Mouse (Mus musculus) forebrain, postnatal 0 days (tissue): ENCODE results near the gene Pld1. TPM values are rescaled to one million over a fixed set of nuclear protein-coding genes. Genes with fewer than 3 reads are reported as not detected.
A peak's percentile ranks its signal among the peaks of the same experiment; 100 is the strongest.

Source experiments
- ATAC-seq: fragments of 200-750 bp; cut with Nextera tagmentation; 2 replicates; pipeline ENCODE4 v1.8.0; 2017; ENCODE audit warnings: mild to moderate bottlenecking, moderate library complexity
- DNase-seq: peaks from one replicate; pipeline ENCODE4 v3.0.0-alpha.2; 2015
- H3K27ac ChIP-seq: fragments of 300-500 bp; sonication (generic); 2 replicates; pipeline ENCODE4 v1.5.1; 2014; ENCODE audit warnings: low read depth, mild to moderate bottlenecking, antibody characterized with exemption, low read length, moderate library complexity, mixed read lengths
- H3K27me3 ChIP-seq: fragments of 300-500 bp; sonication (generic); 2 replicates; pipeline ENCODE4 v1.6.1; 2014; ENCODE audit warnings: mild to moderate bottlenecking, low read length, mixed read lengths; ENCODE audit not compliant: insufficient read depth
- H3K36me3 ChIP-seq: fragments of 300-500 bp; sonication (generic); 2 replicates; pipeline ENCODE4 v1.6.1; 2014; ENCODE audit warnings: mild to moderate bottlenecking, moderate library complexity; ENCODE audit not compliant: insufficient read depth
- H3K4me1 ChIP-seq: fragments of 300-500 bp; sonication (generic); 2 replicates; pipeline ENCODE4 v1.6.1; 2014; ENCODE audit warnings: antibody characterized with exemption; ENCODE audit not compliant: insufficient read depth
- H3K4me2 ChIP-seq: fragments of 300-500 bp; sonication (generic); 2 replicates; pipeline ENCODE4 v1.6.1; 2014; ENCODE audit warnings: low read depth, mild to moderate bottlenecking, moderate library complexity
- H3K4me3 ChIP-seq: fragments of 300-500 bp; sonication (generic); 2 replicates; pipeline ENCODE4 v1.5.1; 2014; ENCODE audit warnings: low read depth, low read length, mixed read lengths
- H3K9ac ChIP-seq: fragments of 300-500 bp; sonication (generic); 2 replicates; pipeline ENCODE4 v1.6.1; 2014; ENCODE audit warnings: mild to moderate bottlenecking
- H3K9me3 ChIP-seq: fragments of 300-500 bp; sonication (generic); 2 replicates; pipeline ENCODE4 v1.6.1; 2016; ENCODE audit warnings: low read length
- CTCF ChIP-seq: sonication (generic); IDR thresholded peaks from 2 replicates; pipeline ENCODE4 v1.5.1; 2016; ENCODE audit warnings: antibody characterized with exemption, control low read depth, low read depth
- WGBS: fragments of 180-500 bp; shearing (Covaris S2); extraction: QIAGEN DNeasy Blood & Tissue Kit; methylation state at CpG from one replicate; pipeline ENCODE4 v1.1.7; 2014; 5-methylcytosine and 5-hydroxymethylcytosine counted together
- polyA plus RNA-seq: library from polyadenylated mRNA; unstranded; fragments of >200 nt; fragmentation: Nextera tagmentation; extraction: Ambion mirVana; gene quantifications from 2 replicates; pipeline ENCODE4 v1.2.1, GENCODE M21; 2015
- total RNA-seq: library from RNA; depleted of rRNA; stranded (reverse); fragments of >200 nt; gene quantifications from 2 replicates; pipeline ENCODE4 v1.2.3, GENCODE M21; 2014

The Pld1 gene
- total and polyA plus RNA-seq, 2 experiments from 2014 or later: 3.5 to 13.5 TPM

- no peak overlapping the region for H3K9ac ChIP-seq
- H3K4me3 ChIP-seq: no peak overlapping the region
- 96% methylated on average over 9 of the region's 9 CpGs for WGBS
- no peaks in the 10 kb centered on the region for H3K4me1 ChIP-seq
- H3K27me3 ChIP-seq: no peaks in the 10 kb centered on the region
- no peak for TF ChIP-seq CTCF
- no peaks in the 10 kb centered on the region for H3K36me3 ChIP-seq
- no peak for ATAC-seq
- no peak for DNase-seq
- H3K4me2 ChIP-seq: no peak overlapping the region
- no peak overlapping the region for H3K27ac ChIP-seq
- no peaks in the 10 kb centered on the region for H3K9me3 ChIP-seq
Measured at GRCm38 (mm10) chr3:28095451-28095850, 157.0 kb downstream of the Pld1 start.

GRCm38 (mm10) chr3:28099175-28099574 is 160.7 kb downstream of the Pld1 start:
- ATAC-seq: no peak
- WGBS: 88% methylated on average over 9 of the region's 9 CpGs

GRCm38 (mm10) chr3:28104992-28105391 is 166.5 kb downstream of the Pld1 start:
- Histone ChIP-seq H3K36me3 (no peaks in the 10 kb centered on the region), H3K9ac (no peak overlapping the region), H3K27me3 (no peaks in the 10 kb centered on the region), H3K9me3 (no peaks in the 10 kb centered on the region), H3K27ac (no peak overlapping the region), H3K4me2 (no peak overlapping the region), H3K4me1 (no peaks in the 10 kb centered on the region), H3K4me3 (no peak overlapping the region)
- DNase-seq (no peak), ATAC-seq (no peak)
- WGBS: 94% methylated on average over 1 of the region's 1 CpGs
- no peak for TF ChIP-seq CTCF

More at GRCm38 (mm10) chr3:28099175-28099574, 160.7 kb downstream of the Pld1 start:
- no peaks in the 10 kb centered on the region for H3K27me3 ChIP-seq
- no peak overlapping the region for H3K4me3 ChIP-seq
- TF ChIP-seq CTCF: no peak
- H3K4me2 ChIP-seq: no peak overlapping the region
- H3K9me3 ChIP-seq: no peaks in the 10 kb centered on the region
- H3K9ac ChIP-seq: no peak overlapping the region
- no peaks in the 10 kb centered on the region for H3K36me3 ChIP-seq
- H3K4me1 ChIP-seq: no peaks in the 10 kb centered on the region
- H3K27ac ChIP-seq: no peak overlapping the region
- no peak for DNase-seq

GRCm38 (mm10) chr3:28107446-28108004 is 169.0 kb downstream of the Pld1 start:
- DNase-seq (peak; percentile 84), ATAC-seq (peak; percentile 90)
- Histone ChIP-seq H3K4me1 (no peaks in the 10 kb centered on the region), H3K4me2 (no peak overlapping the region), H3K36me3 (no peaks in the 10 kb centered on the region), H3K27ac (no peak overlapping the region), H3K9me3 (no peaks in the 10 kb centered on the region), H3K27me3 (no peaks in the 10 kb centered on the region), H3K4me3 (no peak overlapping the region), H3K9ac (no peak overlapping the region)
- WGBS: 49% methylated on average over 6 of the region's 6 CpGs
- TF ChIP-seq CTCF: peak; percentile 95

GRCm38 (mm10) chr3:28111516-28111915 is 173.0 kb downstream of the Pld1 start:
- no peaks in the 10 kb centered on the region for H3K27me3 ChIP-seq
- no peak for TF ChIP-seq CTCF
- no peak overlapping the region for H3K27ac ChIP-seq
- no peak for ATAC-seq
- H3K9me3 ChIP-seq: no peaks in the 10 kb centered on the region
- WGBS: 72% methylated on average over 5 of the region's 5 CpGs
- no peaks in the 10 kb centered on the region for H3K4me1 ChIP-seq
- H3K36me3 ChIP-seq: no peaks in the 10 kb centered on the region
- no peak overlapping the region for H3K4me3 ChIP-seq
- DNase-seq: no peak
- no peak overlapping the region for H3K9ac ChIP-seq
- H3K4me2 ChIP-seq: no peak overlapping the region

GRCm38 (mm10) chr3:28113881-28114280 is 175.4 kb downstream of the Pld1 start:
- WGBS: 99% methylated on average over 2 of the region's 2 CpGs
- Histone ChIP-seq H3K9me3 (no peaks in the 10 kb centered on the region), H3K4me2 (no peak overlapping the region), H3K9ac (no peak overlapping the region), H3K27me3 (no peaks in the 10 kb centered on the region), H3K4me3 (no peak overlapping the region), H3K4me1 (no peaks in the 10 kb centered on the region), H3K27ac (no peak overlapping the region), H3K36me3 (no peaks in the 10 kb centered on the region)
- no peak for TF ChIP-seq CTCF
- DNase-seq (peak; percentile 8), ATAC-seq (no peak)

GRCm38 (mm10) chr3:28141716-28142115 is 203.2 kb downstream of the Pld1 start:
- H3K27me3 ChIP-seq: no peaks in the 10 kb centered on the region
- no peak overlapping the region for H3K4me3 ChIP-seq
- H3K4me2 ChIP-seq: no peak overlapping the region
- H3K9ac ChIP-seq: no peak overlapping the region
- 67% methylated on average over 5 of the region's 5 CpGs for whole genome bisulfite sequencing
- TF ChIP-seq CTCF: no peak
- no peak overlapping the region for H3K27ac ChIP-seq
- ATAC-seq (no peak), DNase-seq (no peak)
- no peaks in the 10 kb centered on the region for H3K9me3 ChIP-seq
- H3K4me1 ChIP-seq: no peaks in the 10 kb centered on the region
- no peaks in the 10 kb centered on the region for H3K36me3 ChIP-seq
